Mouse (Mus musculus) hematopoietic stem cell, adult 5-6 weeks (primary cell): Measurements from ENCODE around the gene Serpinb9f. TPM values are rescaled to one million over a fixed set of nuclear protein-coding genes. Genes with fewer than 3 reads are reported as not detected.
"Not testable (repeated sequence)": the region's sequence is repeated elsewhere in the genome, so short reads cannot be mapped to it uniquely, and the experiment has no call there.

ENCODE experiments used
- ATAC-seq, 2 experiments: fragments of 125-278 bp in 1 of 2; replicated peaks in 1 of 2; 2 replicates each; pipeline ENCODE4 v1.8.0; 2016 to 2017; ENCODE audit warnings: inconsistent platforms in 2 of 2, mild to moderate bottlenecking in 2 of 2, moderate number of reproducible peaks in 2 of 2, low read depth in 1 of 2, moderate TSS enrichment in 1 of 2; ENCODE audit not compliant: low FRiP score in 2 of 2, poor library complexity in 2 of 2, severe bottlenecking in 2 of 2, insufficient read depth in 1 of 2, low TSS enrichment in 1 of 2
- total RNA-seq: library from RNA; stranded (forward); fragments of 172-1452, 232-1000 nt; gene quantifications from 2 replicates; pipeline ENCODE4 v1.2.3, GENCODE M21; 2017

Gene Serpinb9f
- total RNA-seq = not detected in 2 replicates

DNA sequence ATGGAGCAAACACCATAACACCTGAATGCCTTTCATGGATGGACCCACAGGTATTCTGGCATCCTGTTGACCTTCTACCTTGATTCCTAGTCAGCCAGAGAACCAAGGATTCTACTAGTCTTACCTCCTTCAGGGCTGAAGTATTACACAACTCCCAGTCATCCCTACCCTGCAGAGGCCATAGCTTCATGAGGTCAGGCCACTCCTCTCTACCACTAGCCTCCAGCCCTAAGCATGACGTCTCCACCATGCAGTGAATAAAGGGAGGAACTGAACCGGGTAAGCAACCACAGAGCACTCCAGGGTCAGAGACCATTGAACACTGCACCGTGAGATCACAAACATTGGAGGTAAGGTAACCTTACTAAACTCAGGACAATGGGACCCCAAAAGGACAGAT, at the start of gene Serpinb9f:
Serpinb9f (plus strand) TSS at position 301 of the 400 bp plus-strand sequence.
- ATAC-seq = not testable (repeated sequence)

DNA sequence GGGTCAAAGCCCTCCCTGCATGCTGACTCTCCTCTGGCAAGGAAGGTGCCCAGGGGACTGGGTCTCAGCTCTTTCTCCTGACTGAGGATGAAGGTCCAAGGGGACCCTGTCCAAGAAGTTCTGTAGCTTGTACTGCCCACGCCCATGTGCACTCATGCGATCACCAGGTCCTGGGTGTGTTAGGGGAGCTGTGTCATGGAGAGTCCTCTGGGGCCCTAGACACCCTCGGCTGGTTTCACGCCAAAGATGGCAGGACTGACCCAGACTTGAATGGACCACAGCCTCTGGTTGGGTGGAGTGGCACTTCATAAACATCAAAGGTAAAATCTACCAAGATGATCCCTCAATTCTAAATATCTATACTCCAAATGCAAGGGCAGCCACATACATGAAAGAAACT, 15.2 kb upstream of the Serpinb9f start:
- ATAC-seq = not testable (repeated sequence)

DNA sequence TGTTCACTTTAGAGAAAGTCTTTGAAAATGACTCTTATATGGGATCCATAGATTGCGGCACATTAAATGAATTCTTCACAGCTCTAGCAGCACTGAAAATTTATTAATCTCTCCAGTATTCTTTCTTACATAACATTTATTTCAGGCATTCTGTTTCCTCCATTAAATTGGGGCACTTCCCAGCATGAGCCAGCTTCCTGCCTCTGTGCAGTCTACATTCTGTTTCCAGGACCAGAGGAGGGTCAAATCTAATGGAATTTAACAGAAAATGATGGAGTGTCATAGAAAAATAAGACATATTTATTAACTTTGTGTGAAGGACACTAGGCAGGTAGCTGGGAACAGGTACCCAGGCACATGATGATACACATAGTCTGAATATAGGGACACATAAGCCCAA, 32.8 kb downstream of the Serpinb9f start:
- ATAC-seq = not testable (repeated sequence)

Other genes with a start within 250 kb of the Serpinb9f start
- not detected in 2 replicates for gene Serpinb1b, start 245.5 kb upstream of the Serpinb9f start, total RNA-seq
- gene Serpinb9c, start 164.3 kb upstream of the Serpinb9f start, total RNA-seq = not detected in 2 replicates
- gene Serpinb9d, start 131.1 kb upstream of the Serpinb9f start, total RNA-seq = not detected in 2 replicates
- not detected in 2 replicates for gene Serpinb9e, start 74.5 kb upstream of the Serpinb9f start, total RNA-seq
- gene Gm11397, start 71.7 kb downstream of the Serpinb9f start, total RNA-seq = not detected in 2 replicates
- gene Serpinb9g, start 160.7 kb downstream of the Serpinb9f start, total RNA-seq = not detected in 2 replicates